Mouse (Mus musculus) lung, postnatal 0 days (tissue): ENCODE measurements around the gene Zfp74. TPM values are rescaled to one million over a fixed set of nuclear protein-coding genes. Genes with fewer than 3 reads are reported as not detected.

Source experiments
- ATAC-seq: fragments of 200-750 bp; cut with Nextera tagmentation; 2 replicates; pipeline ENCODE4 v1.8.0; 2017; ENCODE audit warnings: moderate library complexity
- DNase-seq: peaks from one replicate; pipeline ENCODE4 v3.0.0-alpha.2; 2016; ENCODE audit warnings: low spot score
- H3K27ac ChIP-seq: fragments of 300-500 bp; sonication (generic); 2 replicates; pipeline ENCODE4 v1.5.1; 2014; ENCODE audit warnings: antibody characterized with exemption, mild to moderate bottlenecking, low read length, mixed read lengths
- H3K27me3 ChIP-seq: fragments of 300-500 bp; sonication (generic); replicated peaks from 2 replicates; pipeline ENCODE4 v1.6.1; 2014; ENCODE audit warnings: low read length, mixed read lengths; ENCODE audit not compliant: insufficient read depth
- H3K36me3 ChIP-seq: fragments of 300-500 bp; sonication (generic); 2 replicates; pipeline ENCODE4 v1.6.1; 2014; ENCODE audit warnings: low read length, mixed read lengths; ENCODE audit not compliant: insufficient read depth
- H3K4me1 ChIP-seq: fragments of 300-500 bp; sonication (generic); 2 replicates; pipeline ENCODE4 v1.6.1; 2014; ENCODE audit warnings: antibody characterized with exemption, low read depth, low read length, mixed read lengths; ENCODE audit not compliant: insufficient read depth
- H3K4me2 ChIP-seq: fragments of 300-500 bp; sonication (generic); replicated peaks from 2 replicates; pipeline ENCODE4 v1.6.1; 2014; ENCODE audit warnings: low read depth, mild to moderate bottlenecking, low read length, moderate library complexity, mixed read lengths
- H3K4me3 ChIP-seq: fragments of 300-500 bp; sonication (generic); 2 replicates; pipeline ENCODE4 v1.5.1; 2014; ENCODE audit warnings: low read depth, low read length
- H3K9ac ChIP-seq: fragments of 300-500 bp; sonication (generic); replicated peaks from 2 replicates; pipeline ENCODE4 v1.6.1; 2014; ENCODE audit warnings: low read depth, mild to moderate bottlenecking
- H3K9me3 ChIP-seq: fragments of 300-500 bp; sonication (generic); 2 replicates; pipeline ENCODE4 v1.6.1; 2016; ENCODE audit warnings: low read length, mixed read lengths
- CTCF ChIP-seq: IDR thresholded peaks from 2 replicates; pipeline ENCODE4 v1.5.1; 2016; ENCODE audit warnings: antibody characterized with exemption, mild to moderate bottlenecking
- EP300 ChIP-seq: IDR thresholded peaks from 2 replicates; pipeline ENCODE4 v1.6.1; 2016; ENCODE audit warnings: antibody characterized with exemption, mild to moderate bottlenecking, control low read depth
- WGBS: fragments of 180-500 bp; shearing (Covaris S2); extraction: QIAGEN DNeasy Blood & Tissue Kit; methylation state at CpG from one replicate; pipeline ENCODE4 v1.1.7; 2014; 5-methylcytosine and 5-hydroxymethylcytosine counted together
- microRNA-seq: library from miRNA; unstranded; fragments of <30 nt; microRNA quantifications from one replicate; pipeline ENCODE4, GENCODE M21; 2016
- polyA plus RNA-seq: library from polyadenylated mRNA; unstranded; fragments of >200 nt; fragmentation: Nextera tagmentation; extraction: Ambion mirVana; gene quantifications from 2 replicates; pipeline ENCODE4 v1.2.1, GENCODE M21; 2015

Gene Zfp74
- polyA plus RNA-seq, 1 experiment from 2014 or later: 5.1 TPM

GRCm38 (mm10) chr7:29905966-29906681 is 47.8 kb downstream of the Zfp74 start, which contains the start of gene Zfp27:
Zfp27 (minus strand) TSS chr7:29906572.
- Histone ChIP-seq H3K27ac (peak within 1 kb of the TSS; percentile 93), H3K27me3 (no peaks in the 10 kb centered on the region), H3K4me3 (peak within 1 kb of the TSS; percentile 63), H3K9ac (peak within 1 kb of the TSS; percentile 56), H3K9me3 (no peaks in the 10 kb centered on the region), H3K36me3 (no peaks in the 10 kb centered on the region), H3K4me2 (peak within 1 kb of the TSS; percentile 67), H3K4me1 (no peaks in the 10 kb centered on the region)
- peak; percentile 69 for ATAC-seq
- TF ChIP-seq EP300 (peak; percentile 49; the same call in 1 of the 2 replicates), CTCF (no peak)
- DNase-seq: peak; percentile 95
- under 1% methylated on average over 22 of the region's 22 CpGs for WGBS

- Histone ChIP-seq H3K27ac (no peak overlapping the region), H3K9me3 (no peaks in the 10 kb centered on the region), H3K4me2 (no peak overlapping the region), H3K4me3 (no peak overlapping the region), H3K27me3 (no peaks in the 10 kb centered on the region), H3K9ac (no peak overlapping the region), H3K4me1 (no peaks in the 10 kb centered on the region), H3K36me3 (peaks cover 5% of the 10 kb centered on the region; the same call in 1 of the 2 replicates)
- ATAC-seq: no peak
- no peak for DNase-seq
- TF ChIP-seq CTCF (no peak), EP300 (no peak)
- 95% methylated on average over 4 of the region's 4 CpGs for WGBS
These were observed 49.8 kb downstream of the Zfp74 start for GRCm38 (mm10) chr7:29904101-29904500.

GRCm38 (mm10) chr7:29898351-29898750 is 55.5 kb downstream of the Zfp74 start:
- H3K4me1 ChIP-seq: no peaks in the 10 kb centered on the region
- no peak overlapping the region for H3K9ac ChIP-seq
- TF ChIP-seq CTCF (peak; percentile 10; the same call in 1 of the 2 replicates), EP300 (no peak)
- H3K36me3 ChIP-seq: peaks cover 39% of the 10 kb centered on the region
- no peak for DNase-seq
- no peak overlapping the region for H3K4me3 ChIP-seq
- ATAC-seq: no peak
- WGBS: 95% methylated on average over 4 of the region's 4 CpGs
- H3K9me3 ChIP-seq: peaks cover 25% of the 10 kb centered on the region
- H3K4me2 ChIP-seq: no peak overlapping the region
- no peaks in the 10 kb centered on the region for H3K27me3 ChIP-seq
- H3K27ac ChIP-seq: no peak overlapping the region

- no peaks in the 10 kb centered on the region for H3K4me1 ChIP-seq
- H3K27me3 ChIP-seq: no peaks in the 10 kb centered on the region
- H3K9me3 ChIP-seq: peaks cover 30% of the 10 kb centered on the region
- no peak overlapping the region for H3K4me2 ChIP-seq
- H3K36me3 ChIP-seq: peaks cover 31% of the 10 kb centered on the region
- TF ChIP-seq EP300 (no peak), CTCF (no peak)
- no peak for DNase-seq
- 99% methylated on average over 4 of the region's 4 CpGs for WGBS
- H3K27ac ChIP-seq: no peak overlapping the region
- no peak overlapping the region for H3K9ac ChIP-seq
- H3K4me3 ChIP-seq: no peak overlapping the region
- ATAC-seq: no peak
These were observed 61.1 kb downstream of the Zfp74 start for GRCm38 (mm10) chr7:29892756-29893155.

GRCm38 (mm10) chr7:29890501-29890900 is 63.4 kb downstream of the Zfp74 start:
- 98% methylated on average over 7 of the region's 7 CpGs for WGBS
- no peaks in the 10 kb centered on the region for H3K27me3 ChIP-seq
- no peak for DNase-seq
- peaks cover 32% of the 10 kb centered on the region for H3K9me3 ChIP-seq
- H3K4me3 ChIP-seq: no peak overlapping the region
- H3K4me2 ChIP-seq: no peak overlapping the region
- H3K27ac ChIP-seq: no peak overlapping the region
- H3K4me1 ChIP-seq: no peaks in the 10 kb centered on the region
- ATAC-seq: no peak
- no peak overlapping the region for H3K9ac ChIP-seq
- H3K36me3 ChIP-seq: peaks cover 19% of the 10 kb centered on the region
- no peak for TF ChIP-seq CTCF
- TF ChIP-seq EP300: no peak

- H3K4me2 ChIP-seq: no peak overlapping the region
- TF ChIP-seq CTCF (no peak), EP300 (no peak)
- H3K9me3 ChIP-seq: peaks cover 3% of the 10 kb centered on the region; the same call in 1 of the 2 replicates
- H3K27ac ChIP-seq: no peak overlapping the region
- H3K9ac ChIP-seq: no peak overlapping the region
- 46% methylated on average over 7 of the region's 7 CpGs for WGBS
- H3K27me3 ChIP-seq: no peaks in the 10 kb centered on the region
- H3K36me3 ChIP-seq: peaks cover under 1% of the 10 kb centered on the region; the same call in 1 of the 2 replicates
- H3K4me3 ChIP-seq: no peak overlapping the region
- ATAC-seq: no peak
- peak; percentile 26 for DNase-seq
- H3K4me1 ChIP-seq: no peaks in the 10 kb centered on the region
These were observed 73.0 kb downstream of the Zfp74 start for GRCm38 (mm10) chr7:29880916-29881315.

Small RNAs within 50 kb of the gene (microRNA-seq; reads per million reads assigned to microRNA genes)
- not detected for gene Mir7668

Other genes starting within 250 kb of the Zfp74 start
- not detected in 2 replicates for gene Catsperg2, start 227.1 kb downstream of the Zfp74 start, polyA plus RNA-seq
- gene Zfp84, start 185.5 kb downstream of the Zfp74 start, polyA plus RNA-seq: 6.9 and 7.9 TPM in 2 replicates
- 4.0 and 5.0 TPM in 2 replicates for gene Zfp30, start 170.1 kb downstream of the Zfp74 start, polyA plus RNA-seq
- gene Zfp790, start 138.0 kb downstream of the Zfp74 start, polyA plus RNA-seq: 8.4 and 9.1 TPM in 2 replicates
- 1.3 and 1.9 TPM in 2 replicates for gene Zfp940, start 100.4 kb downstream of the Zfp74 start, polyA plus RNA-seq
- gene Zfp420, start 94.1 kb downstream of the Zfp74 start, polyA plus RNA-seq: 3.3 and 4.0 TPM in 2 replicates
- 4.2 and 5.0 TPM in 2 replicates for gene Zfp27, start 47.5 kb downstream of the Zfp74 start, polyA plus RNA-seq
- gene Zfp383, start 45.9 kb downstream of the Zfp74 start, polyA plus RNA-seq: 3.4 and 3.7 TPM in 2 replicates
- 4.1 and 5.8 TPM in 2 replicates for gene Zfp568, start 29.9 kb upstream of the Zfp74 start, polyA plus RNA-seq
- 2.3 and 2.4 TPM in 2 replicates for gene Zfp14, start 97.3 kb upstream of the Zfp74 start, polyA plus RNA-seq
- 3.8 and 4.0 TPM in 2 replicates for gene Zfp82, start 118.8 kb upstream of the Zfp74 start, polyA plus RNA-seq
- 0.07 TPM in 1 of 2 replicates, not detected in the other for gene Gm26920, start 136.3 kb upstream of the Zfp74 start, polyA plus RNA-seq
- gene Zfp566, start 136.4 kb upstream of the Zfp74 start, polyA plus RNA-seq: 4.8 and 5.2 TPM in 2 replicates
- gene Zfp260, start 140.7 kb upstream of the Zfp74 start, polyA plus RNA-seq: 58.4 and 61.0 TPM in 2 replicates
- gene Zfp382, start 167.9 kb upstream of the Zfp74 start, polyA plus RNA-seq: 3.5 and 3.7 TPM in 2 replicates
- gene Zfp146, start 215.7 kb upstream of the Zfp74 start, polyA plus RNA-seq: 6.0 and 6.9 TPM in 2 replicates
- 18.7 and 18.8 TPM in 2 replicates for gene Cox7a1, start 230.1 kb upstream of the Zfp74 start, polyA plus RNA-seq
- 118 and 120 TPM in 2 replicates for gene Capns1, start 244.7 kb upstream of the Zfp74 start, polyA plus RNA-seq